Mouse (Mus musculus) adipose tissue, adult 10 weeks (tissue): Measurements from ENCODE around the gene Rgs2. TPM values are rescaled to one million over a fixed set of nuclear protein-coding genes. Genes with fewer than 3 reads are reported as not detected.

Source experiments
- polyA plus RNA-seq: library from polyadenylated mRNA; stranded (reverse); fragments of 350-450 nt; fragmentation: Illumina TruSeq; extraction: RNeasy Lipid Tissue Mini Kit (QIAGEN cat#74804); gene quantifications from one replicate; pipeline ENCODE4 v1.2.3, GENCODE M21; 2014; ENCODE audit warnings: low read depth, low replicate concordance

Rgs2 gene
- polyA plus RNA-seq: 31.2 TPM

GRCm38 (mm10) chr1:144003904-144004740 is at the start of gene Rgs2:
TSS of gene Rgs2 (minus strand) at chr1:144004161.

Other genes with a start within 250 kb of the Rgs2 start
- gene Trove2, start 227.1 kb downstream of the Rgs2 start, polyA plus RNA-seq: 6.0 TPM
- gene Uchl5, start 226.9 kb downstream of the Rgs2 start, polyA plus RNA-seq: 20.2 TPM
- 0.46 TPM for gene Rgs13, start 173.2 kb upstream of the Rgs2 start, polyA plus RNA-seq
- 2.7 TPM for gene Rgs1, start 245.1 kb upstream of the Rgs2 start, polyA plus RNA-seq